Mouse (Mus musculus) stomach, postnatal 0 days (tissue): ENCODE measurements around the gene Edc3. TPM values are rescaled to one million over a fixed set of nuclear protein-coding genes. Genes with fewer than 3 reads are reported as not detected.

ENCODE experiments used
- ATAC-seq: fragments of 200-750 bp; cut with Nextera tagmentation; 2 replicates; pipeline ENCODE4 v1.8.0; 2017; ENCODE audit not compliant: low FRiP score, low TSS enrichment
- DNase-seq: peaks from one replicate; pipeline ENCODE4 v3.0.0-alpha.2; 2016; ENCODE audit warnings: low spot score
- H3K27ac ChIP-seq: fragments of 300-500 bp; sonication (generic); replicated peaks from 2 replicates; pipeline ENCODE4 v1.5.1; 2014; ENCODE audit warnings: mild to moderate bottlenecking, control low read depth
- H3K27me3 ChIP-seq: fragments of 300-500 bp; sonication (generic); 2 replicates; pipeline ENCODE4 v1.6.1; 2014; ENCODE audit warnings: low read length; ENCODE audit not compliant: control insufficient read depth, insufficient read depth
- H3K36me3 ChIP-seq: fragments of 300-500 bp; sonication (generic); 2 replicates; pipeline ENCODE4 v1.6.1; 2014; ENCODE audit warnings: low read length, mixed read lengths; ENCODE audit not compliant: control insufficient read depth, insufficient read depth
- H3K4me1 ChIP-seq: fragments of 300-500 bp; sonication (generic); replicated peaks from 2 replicates; pipeline ENCODE4 v1.6.1; 2014; ENCODE audit warnings: antibody characterized with exemption; ENCODE audit not compliant: control insufficient read depth, insufficient read depth
- H3K4me2 ChIP-seq: fragments of 300-500 bp; sonication (generic); replicated peaks from 2 replicates; pipeline ENCODE4 v1.6.1; 2014; ENCODE audit warnings: low read depth, mild to moderate bottlenecking, control low read depth, moderate library complexity
- H3K4me3 ChIP-seq: fragments of 300-500 bp; sonication (generic); 2 replicates; pipeline ENCODE4 v1.5.1; 2014; ENCODE audit warnings: low read depth, low read length, control low read depth
- H3K9ac ChIP-seq: fragments of 300-500 bp; sonication (generic); 2 replicates; pipeline ENCODE4 v1.6.1; 2014; ENCODE audit warnings: mild to moderate bottlenecking, low read length, control low read depth, mixed read lengths
- H3K9me3 ChIP-seq: fragments of 300-500 bp; sonication (generic); 2 replicates; pipeline ENCODE4 v1.6.1; 2016; ENCODE audit warnings: low read length; ENCODE audit not compliant: control insufficient read depth
- CTCF ChIP-seq: IDR thresholded peaks from 2 replicates; pipeline ENCODE4 v1.5.1; 2016; ENCODE audit warnings: antibody characterized with exemption, low read depth, mild to moderate bottlenecking, moderate library complexity
- EP300 ChIP-seq: optimal IDR thresholded peaks from 2 replicates; pipeline ENCODE3; 2016; ENCODE audit warnings: antibody characterized with exemption
- WGBS: fragments of 180-500 bp; shearing (Covaris S2); extraction: QIAGEN DNeasy Blood & Tissue Kit; methylation state at CpG from one replicate; pipeline ENCODE4 v1.1.7; 2014; 5-methylcytosine and 5-hydroxymethylcytosine counted together
- polyA plus RNA-seq: library from polyadenylated mRNA; unstranded; fragments of >200 nt; fragmentation: Nextera tagmentation; extraction: Ambion mirVana; gene quantifications from 2 replicates; pipeline ENCODE4 v1.2.1, GENCODE M21; 2015

Gene Edc3
- polyA plus RNA-seq, 1 experiment from 2014 or later: 13.6 TPM

DNA sequence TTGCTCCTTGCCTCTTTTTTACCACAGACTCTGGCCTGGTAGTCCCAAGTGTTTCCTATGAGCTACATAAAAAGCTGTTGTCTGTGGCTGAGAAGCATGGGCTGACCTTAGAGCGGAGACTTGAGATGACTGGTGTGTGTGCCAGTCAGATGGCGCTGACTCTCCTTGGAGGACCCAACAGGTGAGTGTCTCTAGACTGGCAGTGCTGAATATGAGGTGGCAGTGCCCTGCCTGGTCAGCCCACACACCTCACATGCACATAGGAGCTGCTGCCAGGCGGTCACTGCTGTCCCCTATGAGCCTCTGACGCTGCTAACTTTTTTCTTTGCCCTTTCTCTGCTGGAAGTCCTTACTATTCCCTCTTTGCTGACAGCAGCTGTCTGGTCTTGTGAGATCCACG is 31.5 kb downstream of the Edc3 start:
- Histone ChIP-seq H3K4me2 (no peak overlapping the region), H3K9me3 (no peaks in the 10 kb centered on the region), H3K27me3 (no peaks in the 10 kb centered on the region), H3K36me3 (peaks cover 9% of the 10 kb centered on the region; the same call in 1 of the 2 replicates), H3K27ac (no peak overlapping the region), H3K4me3 (no peak overlapping the region), H3K9ac (no peak overlapping the region), H3K4me1 (no peaks in the 10 kb centered on the region)
- ATAC-seq: no peak
- 87% methylated on average over 5 of the region's 5 CpGs for WGBS
- no peak for DNase-seq
- TF ChIP-seq CTCF (no peak), EP300 (no peak)

DNA sequence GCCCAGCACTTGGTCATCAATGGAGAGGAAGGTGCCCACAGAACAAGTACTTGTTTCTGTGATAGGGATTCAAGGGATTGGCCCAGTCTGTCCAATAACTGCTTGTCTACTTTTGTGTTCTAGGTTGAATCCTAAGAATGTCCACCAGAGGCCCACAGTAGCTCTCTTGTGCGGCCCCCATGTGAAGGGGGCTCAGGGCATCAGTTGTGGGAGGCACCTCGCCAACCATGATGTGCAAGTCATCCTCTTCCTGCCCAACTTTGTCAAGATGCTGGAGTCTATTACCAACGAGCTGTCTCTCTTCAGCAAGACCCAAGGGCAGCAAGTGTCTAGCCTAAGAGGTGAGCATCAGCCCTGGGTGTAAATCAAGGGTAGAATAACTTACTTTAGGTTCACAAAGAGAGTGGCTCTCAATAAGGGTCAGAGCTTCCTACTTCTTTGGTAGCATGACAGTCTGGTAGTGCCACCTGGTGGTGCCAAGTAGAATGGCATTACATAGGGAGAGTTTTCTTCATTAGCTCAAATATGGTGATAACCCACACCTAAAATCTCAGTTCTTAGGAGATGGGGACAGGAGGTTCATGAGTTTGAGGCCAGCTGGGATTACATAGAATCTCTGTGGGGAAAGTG is 36.2 kb downstream of the Edc3 start:
- H3K27me3 ChIP-seq: no peaks in the 10 kb centered on the region
- ATAC-seq: no peak; the same call in 1 of the 2 replicates
- 73% methylated on average over 3 of the region's 3 CpGs for WGBS
- H3K4me2 ChIP-seq: no peak overlapping the region
- H3K27ac ChIP-seq: no peak overlapping the region
- no peaks in the 10 kb centered on the region for H3K4me1 ChIP-seq
- H3K9ac ChIP-seq: no peak overlapping the region
- H3K36me3 ChIP-seq: peaks cover 33% of the 10 kb centered on the region
- TF ChIP-seq EP300 (no peak), CTCF (peak; percentile 96)
- no peak overlapping the region for H3K4me3 ChIP-seq
- H3K9me3 ChIP-seq: no peaks in the 10 kb centered on the region
- DNase-seq: peak; percentile 45

DNA sequence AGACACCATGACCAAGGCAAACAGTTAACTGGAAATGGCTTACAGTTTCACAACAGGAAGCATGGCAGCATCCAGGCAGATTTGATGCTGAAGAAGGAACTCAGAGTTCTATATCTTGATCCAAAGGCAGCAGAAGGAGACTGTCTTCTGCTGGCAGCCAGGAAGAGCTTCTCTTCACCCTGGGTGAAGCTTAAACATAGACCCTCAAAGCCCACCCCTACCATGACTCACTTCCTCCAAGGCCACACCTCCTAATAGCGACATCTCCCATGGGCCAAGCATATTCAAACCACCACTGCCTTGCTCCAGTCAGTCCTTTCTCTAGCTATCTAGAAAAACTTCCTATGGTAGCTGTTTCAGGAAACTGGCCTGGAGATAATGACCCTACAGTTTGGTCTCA is 38.7 kb downstream of the Edc3 start:
- no peak overlapping the region for H3K4me3 ChIP-seq
- H3K27me3 ChIP-seq: no peaks in the 10 kb centered on the region
- H3K27ac ChIP-seq: no peak overlapping the region
- H3K9ac ChIP-seq: no peak overlapping the region
- no peaks in the 10 kb centered on the region for H3K4me1 ChIP-seq
- no peak for DNase-seq
- no peak for ATAC-seq
- H3K9me3 ChIP-seq: no peaks in the 10 kb centered on the region
- H3K4me2 ChIP-seq: no peak overlapping the region
- TF ChIP-seq CTCF (no peak), EP300 (no peak)
- H3K36me3 ChIP-seq: peaks cover 46% of the 10 kb centered on the region
- 58% methylated on average over 1 of the region's 1 CpGs for WGBS

DNA sequence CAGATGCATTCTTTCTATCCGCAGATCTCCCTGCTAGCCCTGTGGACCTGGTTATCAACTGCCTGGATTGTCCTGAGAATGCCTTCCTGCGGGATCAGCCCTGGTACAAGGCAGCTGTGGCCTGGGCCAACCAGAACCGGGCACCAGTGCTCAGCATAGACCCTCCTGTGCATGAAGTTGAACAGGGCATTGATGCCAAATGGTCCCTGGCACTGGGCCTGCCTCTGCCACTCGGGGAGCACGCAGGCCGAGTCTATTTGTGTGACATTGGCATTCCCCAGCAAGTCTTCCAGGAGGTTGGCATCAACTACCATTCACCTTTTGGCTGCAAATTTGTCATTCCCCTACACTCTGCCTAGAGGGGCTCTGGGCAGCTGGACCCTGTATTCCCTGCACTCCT is 39.8 kb downstream of the Edc3 start:
- H3K9ac ChIP-seq: no peak overlapping the region

DNA sequence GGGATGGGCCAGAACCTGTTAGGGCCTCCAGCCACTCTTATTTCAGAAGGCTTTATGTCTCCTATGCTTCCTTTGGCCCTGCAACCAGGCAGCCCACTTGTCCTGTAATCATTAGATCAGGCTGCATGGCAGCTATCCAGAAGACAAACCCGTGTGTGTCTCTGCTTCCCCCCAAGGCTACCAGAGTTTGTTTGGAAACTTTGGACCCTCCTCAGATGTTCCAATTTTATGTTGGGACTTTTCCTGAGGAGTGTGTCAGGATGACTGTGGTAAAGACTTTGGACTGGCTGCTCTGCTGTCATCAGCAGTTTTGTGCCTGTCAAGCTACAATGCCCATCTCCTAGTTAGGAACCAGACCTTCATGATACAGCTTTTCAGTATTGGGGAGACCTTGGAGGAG is 40.5 kb downstream of the Edc3 start:
- no peak for ATAC-seq
- no peak overlapping the region for H3K27ac ChIP-seq
- H3K4me3 ChIP-seq: no peak overlapping the region
- H3K4me1 ChIP-seq: no peaks in the 10 kb centered on the region
- no peaks in the 10 kb centered on the region for H3K27me3 ChIP-seq
- H3K9me3 ChIP-seq: no peaks in the 10 kb centered on the region
- H3K4me2 ChIP-seq: no peak overlapping the region
- H3K9ac ChIP-seq: no peak overlapping the region
- DNase-seq: no peak
- TF ChIP-seq CTCF: no peak
- no peak for TF ChIP-seq EP300
- WGBS: 37% methylated on average over 1 of the region's 1 CpGs
- H3K36me3 ChIP-seq: peaks cover 62% of the 10 kb centered on the region

More for the DNA sequence above, 39.8 kb downstream of the Edc3 start:
- DNase-seq: no peak
- H3K27me3 ChIP-seq: no peaks in the 10 kb centered on the region
- no peak for ATAC-seq
- H3K27ac ChIP-seq: no peak overlapping the region
- H3K4me2 ChIP-seq: no peak overlapping the region
- TF ChIP-seq EP300 (no peak), CTCF (no peak)
- no peaks in the 10 kb centered on the region for H3K9me3 ChIP-seq
- H3K4me1 ChIP-seq: no peaks in the 10 kb centered on the region
- peaks cover 55% of the 10 kb centered on the region for H3K36me3 ChIP-seq
- no peak overlapping the region for H3K4me3 ChIP-seq
- 89% methylated on average over 6 of the region's 6 CpGs for WGBS

DNA sequence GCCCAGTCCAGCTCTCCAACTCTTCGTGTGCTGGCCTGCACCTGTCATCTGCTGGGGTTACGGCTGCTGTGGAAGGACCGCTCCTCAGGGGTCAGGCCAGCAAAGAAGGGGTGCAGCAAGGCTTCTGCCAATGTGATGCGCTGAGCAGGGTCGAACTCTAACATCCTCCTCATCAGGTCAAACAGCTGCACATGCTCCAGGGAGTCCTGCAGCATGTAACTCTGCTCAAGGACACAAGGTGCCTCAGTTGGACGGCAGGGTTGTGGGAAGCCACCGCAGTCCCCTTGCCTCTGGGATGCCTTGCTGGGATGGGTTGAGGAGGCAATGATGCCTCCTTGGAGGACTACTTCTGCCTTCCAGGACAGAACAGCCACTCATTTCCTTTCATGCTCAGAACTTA is 42.6 kb downstream of the Edc3 start:
- H3K27ac ChIP-seq: no peak overlapping the region
- TF ChIP-seq EP300 (no peak), CTCF (no peak)
- DNase-seq: no peak
- no peak for ATAC-seq
- no peaks in the 10 kb centered on the region for H3K27me3 ChIP-seq
- H3K36me3 ChIP-seq: peaks cover 74% of the 10 kb centered on the region
- H3K9me3 ChIP-seq: no peaks in the 10 kb centered on the region
- 80% methylated on average over 7 of the region's 7 CpGs for WGBS
- H3K4me2 ChIP-seq: no peak overlapping the region
- no peaks in the 10 kb centered on the region for H3K4me1 ChIP-seq
- H3K9ac ChIP-seq: no peak overlapping the region
- H3K4me3 ChIP-seq: no peak overlapping the region
